Mouse (Mus musculus) E14TG2a.4 (cell line): ENCODE results near the gene Snrk.

Experiments used
- CTCF ChIP-seq: conservative IDR thresholded peaks from 2 replicates; pipeline ENCODE4 v1.5.1; 2014; ENCODE audit warnings: low read length
- NANOG ChIP-seq: IDR thresholded peaks from 2 replicates; pipeline ENCODE4 v1.6.1; 2014; ENCODE audit warnings: borderline replicate concordance, low read length, mixed read lengths
- POU5F1 ChIP-seq: IDR thresholded peaks from 2 replicates; pipeline ENCODE4 v1.6.1; 2014; ENCODE audit warnings: low read length, borderline replicate concordance

- TF ChIP-seq CTCF (no peak), NANOG (no peak), POU5F1 (no peak)
These were observed 33.1 kb downstream of the Snrk start for GRCm38 (mm10) chr9:122149997-122150826.
